Mouse (Mus musculus) megakaryocyte, embryonic 14.5 days (primary cell): ENCODE data around the gene Ube2s. TPM values are rescaled to one million over a fixed set of nuclear protein-coding genes. Genes with fewer than 3 reads are reported as not detected.

Experiments used
- H3K27me3 ChIP-seq: replicated peaks from 2 replicates; pipeline ENCODE3; 2012; ENCODE audit warnings: inconsistent platforms
- H3K36me3 ChIP-seq: replicated peaks from 2 replicates; pipeline ENCODE3; 2012; ENCODE audit warnings: low read length, inconsistent platforms, mixed read lengths
- H3K4me1 ChIP-seq: 2 replicates; pipeline ENCODE4 v1.6.1; 2012; ENCODE audit warnings: inconsistent platforms
- H3K4me3 ChIP-seq: replicated peaks from 2 replicates; pipeline ENCODE3; 2012; ENCODE audit warnings: moderate library complexity, mild to moderate bottlenecking, inconsistent platforms
- H3K9me3 ChIP-seq: 2 replicates; pipeline ENCODE4 v1.6.1; 2012; ENCODE audit warnings: inconsistent platforms
- FLI1 ChIP-seq: IDR thresholded peaks from 2 replicates; pipeline ENCODE4 v1.6.1; 2012; ENCODE audit warnings: low read length, inconsistent platforms, mixed read lengths
- GATA1 ChIP-seq: IDR thresholded peaks from 3 replicates; pipeline ENCODE4 v1.6.1; 2012; ENCODE audit warnings: mixed read lengths, low read length, inconsistent platforms, borderline replicate concordance
- polyA plus RNA-seq: library from polyadenylated mRNA; stranded (reverse); fragments of >175 nt; gene quantifications from 2 replicates; pipeline ENCODE4 v1.2.3, GENCODE M21; 2012; ENCODE audit warnings: low replicate concordance; ENCODE audit not compliant: insufficient read depth

The Ube2s gene
- polyA plus RNA-seq, 1 experiment, result 258 TPM

GRCm38 (mm10) chr7:4749169-4749568, 63.2 kb downstream of the Ube2s start:
- H3K4me1 ChIP-seq, result peaks cover 86% of the 10 kb centered on the region
- TF ChIP-seq GATA1 (no peak), FLI1 (no peak)
- H3K36me3 ChIP-seq, result peaks cover 71% of the 10 kb centered on the region
- H3K27me3 ChIP-seq, result no peaks in the 10 kb centered on the region
- no peaks in the 10 kb centered on the region for H3K9me3 ChIP-seq
- H3K4me3 ChIP-seq, result peak overlapping the region; percentile 63

DNA sequence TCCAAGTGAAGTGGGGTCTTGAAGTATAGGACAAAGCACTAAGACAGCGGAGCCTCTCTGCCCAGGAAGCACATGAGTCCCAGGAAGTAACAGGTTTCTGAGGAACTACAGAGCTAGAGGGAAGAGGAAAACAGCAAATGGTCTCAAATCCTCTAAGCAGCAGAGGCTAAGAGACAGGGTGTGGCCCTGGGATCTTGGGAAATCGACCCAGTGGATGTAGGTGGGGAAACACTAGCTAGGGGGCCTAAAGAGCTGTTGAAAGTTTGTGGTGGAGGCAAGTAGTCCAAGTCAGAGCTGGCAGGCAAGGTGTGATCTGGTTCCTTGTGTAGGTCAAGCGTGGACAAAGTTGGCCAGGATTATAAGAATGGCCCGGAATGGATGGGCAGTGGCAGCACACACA, 64.1 kb downstream of the Ube2s start:
- Histone ChIP-seq H3K9me3 (no peaks in the 10 kb centered on the region), H3K36me3 (peaks cover 79% of the 10 kb centered on the region), H3K4me1 (peaks cover 93% of the 10 kb centered on the region)

GRCm38 (mm10) chr7:4747156-4747899, 65.1 kb downstream of the Ube2s start:
- Histone ChIP-seq H3K4me1 (peaks cover 93% of the 10 kb centered on the region), H3K4me3 (peak overlapping the region; percentile 33)

More for the DNA sequence above, 64.1 kb downstream of the Ube2s start:
- Histone ChIP-seq H3K4me3 (no peak overlapping the region), H3K27me3 (no peaks in the 10 kb centered on the region)
- no peak for TF ChIP-seq FLI1
- TF ChIP-seq GATA1, result no peak

GRCm38 (mm10) chr7:4746326-4746980, 65.9 kb downstream of the Ube2s start:
- peaks cover 96% of the 10 kb centered on the region for H3K36me3 ChIP-seq
- peak overlapping the region; percentile 64 for H3K4me3 ChIP-seq
- H3K4me1 ChIP-seq, result peaks cover 93% of the 10 kb centered on the region

More at GRCm38 (mm10) chr7:4747156-4747899, 65.1 kb downstream of the Ube2s start:
- Histone ChIP-seq H3K36me3 (peaks cover 89% of the 10 kb centered on the region), H3K27me3 (no peaks in the 10 kb centered on the region), H3K9me3 (no peaks in the 10 kb centered on the region)
- TF ChIP-seq FLI1 (no peak), GATA1 (no peak)

DNA sequence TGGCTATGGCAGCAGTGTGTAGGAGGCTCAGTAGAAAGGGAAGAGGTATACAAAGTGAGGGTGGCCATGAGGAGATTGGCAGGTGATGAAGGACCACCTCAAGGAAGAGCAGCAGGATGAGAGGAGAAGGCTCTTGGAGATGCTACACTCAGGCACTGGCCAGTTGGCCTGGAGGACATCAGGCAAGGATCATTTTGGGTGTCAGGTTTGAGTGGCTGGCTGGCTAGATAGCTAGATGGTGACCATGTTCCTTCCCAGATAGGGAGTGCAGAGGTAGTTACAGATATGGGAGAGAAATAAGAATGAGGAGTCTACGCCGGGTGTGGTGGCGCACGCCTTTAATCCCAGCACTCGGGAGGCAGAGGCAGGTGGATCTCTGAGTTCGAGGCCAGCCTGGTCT, 67.5 kb downstream of the Ube2s start:
- Histone ChIP-seq H3K9me3 (no peaks in the 10 kb centered on the region), H3K4me3 (no peak overlapping the region), H3K27me3 (no peaks in the 10 kb centered on the region), H3K36me3 (peaks cover 86% of the 10 kb centered on the region), H3K4me1 (peaks cover 87% of the 10 kb centered on the region)
- TF ChIP-seq GATA1 (no peak), FLI1 (no peak)

More at GRCm38 (mm10) chr7:4746326-4746980, 65.9 kb downstream of the Ube2s start:
- H3K9me3 ChIP-seq, result no peaks in the 10 kb centered on the region
- TF ChIP-seq GATA1 (no peak), FLI1 (no peak)
- H3K27me3 ChIP-seq, result no peaks in the 10 kb centered on the region

Other genes starting within 250 kb of the Ube2s start
- gene Ptprh, start 208.5 kb downstream of the Ube2s start, polyA plus RNA-seq, result 0.16 TPM in 1 of 2 replicates, not detected in the other
- 5.3 and 15.1 TPM in 2 replicates for gene Tmem86b, start 181.2 kb downstream of the Ube2s start, polyA plus RNA-seq
- gene Ppp6r1, start 153.6 kb downstream of the Ube2s start, polyA plus RNA-seq, result 361 and 465 TPM in 2 replicates
- gene Hspbp1, start 127.5 kb downstream of the Ube2s start, polyA plus RNA-seq, result 71.8 and 116 TPM in 2 replicates
- gene Brsk1, start 122.0 kb downstream of the Ube2s start, polyA plus RNA-seq, result 0.08 TPM in 1 of 2 replicates, not detected in the other
- gene Tmem150b, start 87.3 kb downstream of the Ube2s start, polyA plus RNA-seq, result 0.43 TPM in 1 of 2 replicates, not detected in the other
- 241 and 733 TPM in 2 replicates for gene Kmt5c, start 72.5 kb downstream of the Ube2s start, polyA plus RNA-seq
- 47.7 and 94.6 TPM in 2 replicates for gene Cox6b2, start 59.5 kb downstream of the Ube2s start, polyA plus RNA-seq
- not detected in 2 replicates for gene Fam71e2, start 41.3 kb downstream of the Ube2s start, polyA plus RNA-seq
- gene Il11, start 29.7 kb downstream of the Ube2s start, polyA plus RNA-seq, result 0.26 and 1.9 TPM in 2 replicates
- not detected in 2 replicates for gene Tmem190, start 29.7 kb downstream of the Ube2s start, polyA plus RNA-seq
- gene Tmem238, start 22.9 kb downstream of the Ube2s start, polyA plus RNA-seq, result 29.3 and 145 TPM in 2 replicates
- 3,598 and 12,997 TPM in 2 replicates for gene Rpl28, start 19.7 kb downstream of the Ube2s start, polyA plus RNA-seq
- 0.07 TPM in 1 of 2 replicates, not detected in the other for gene Shisa7, start 32.1 kb upstream of the Ube2s start, polyA plus RNA-seq
- gene Isoc2b, start 57.7 kb upstream of the Ube2s start, polyA plus RNA-seq, result 4.3 and 6.1 TPM in 2 replicates
- gene Isoc2a, start 64.6 kb upstream of the Ube2s start, polyA plus RNA-seq, result 7.2 and 17.1 TPM in 2 replicates
- gene Gm36210, start 93.9 kb upstream of the Ube2s start, polyA plus RNA-seq, result not detected in 2 replicates
- gene Zfp628, start 102.6 kb upstream of the Ube2s start, polyA plus RNA-seq, result 33.6 and 53.4 TPM in 2 replicates
- 0.51 TPM in 1 of 2 replicates, not detected in the other for gene Nat14, start 109.4 kb upstream of the Ube2s start, polyA plus RNA-seq
- 0.09 and 1.5 TPM in 2 replicates for gene Ssc5d, start 113.2 kb upstream of the Ube2s start, polyA plus RNA-seq
- gene Sbk2, start 151.8 kb upstream of the Ube2s start, polyA plus RNA-seq, result 1.3 TPM in 1 of 2 replicates, not detected in the other
- 0.06 TPM in 1 of 2 replicates, not detected in the other for gene Sbk3, start 158.6 kb upstream of the Ube2s start, polyA plus RNA-seq
- gene Zfp579, start 183.6 kb upstream of the Ube2s start, polyA plus RNA-seq, result 48.1 and 103 TPM in 2 replicates
- gene Zfp524, start 201.8 kb upstream of the Ube2s start, polyA plus RNA-seq, result 68.6 and 88.3 TPM in 2 replicates
- 17.2 and 28.0 TPM in 2 replicates for gene Fiz1, start 202.1 kb upstream of the Ube2s start, polyA plus RNA-seq
- not detected in 2 replicates for gene Gm44973, start 202.9 kb upstream of the Ube2s start, polyA plus RNA-seq
- 30.6 and 81.9 TPM in 2 replicates for gene Zfp865, start 207.8 kb upstream of the Ube2s start, polyA plus RNA-seq
- 7.3 and 34.4 TPM in 2 replicates for gene Ccdc106, start 208.0 kb upstream of the Ube2s start, polyA plus RNA-seq
- gene 4632433K11Rik, start 221.5 kb upstream of the Ube2s start, polyA plus RNA-seq, result not detected in 2 replicates
- 0.96 and 6.5 TPM in 2 replicates for gene Zfp784, start 225.9 kb upstream of the Ube2s start, polyA plus RNA-seq
- gene Zfp580, start 238.9 kb upstream of the Ube2s start, polyA plus RNA-seq, result 58.5 and 224 TPM in 2 replicates
- gene U2af2, start 249.6 kb upstream of the Ube2s start, polyA plus RNA-seq, result 251 and 262 TPM in 2 replicates